Mouse (Mus musculus) lung, adult 2 months (tissue): Measurements from ENCODE around the gene Krt4.

Experiments used
- CTCF ChIP-seq: fragments of 200-500 bp; IDR thresholded peaks from 2 replicates; pipeline ENCODE4 v1.5.1; 2011; ENCODE audit warnings: mild to moderate bottlenecking, low read length, control low read depth; ENCODE audit not compliant: insufficient read depth
- POLR2A ChIP-seq: fragments of 200-500 bp; IDR thresholded peaks from 2 replicates; pipeline ENCODE4 v1.6.1; 2011; ENCODE audit warnings: low read depth, mild to moderate bottlenecking, control low read depth, low read length, borderline replicate concordance; ENCODE audit errors: extremely low read depth

- TF ChIP-seq CTCF (no peak), POLR2A (no peak)
These were observed 50.2 kb downstream of the Krt4 start for GRCm38 (mm10) chr15:101874383-101874782.
